Mouse (Mus musculus) spleen, adult 2 months (tissue): ENCODE results near the gene Icmt.

Experiments
- CTCF ChIP-seq: fragments of 200-500 bp; IDR thresholded peaks from 2 replicates; pipeline ENCODE4 v1.5.1; 2011; ENCODE audit warnings: mild to moderate bottlenecking, inconsistent platforms; ENCODE audit not compliant: insufficient read depth, insufficient read length, insufficient replicate concordance; ENCODE audit errors: extremely low read depth
- POLR2A ChIP-seq: fragments of 200-500 bp; IDR thresholded peaks from 2 replicates; pipeline ENCODE4 v1.6.1; 2011; ENCODE audit warnings: low read depth, low read length, inconsistent platforms

DNA sequence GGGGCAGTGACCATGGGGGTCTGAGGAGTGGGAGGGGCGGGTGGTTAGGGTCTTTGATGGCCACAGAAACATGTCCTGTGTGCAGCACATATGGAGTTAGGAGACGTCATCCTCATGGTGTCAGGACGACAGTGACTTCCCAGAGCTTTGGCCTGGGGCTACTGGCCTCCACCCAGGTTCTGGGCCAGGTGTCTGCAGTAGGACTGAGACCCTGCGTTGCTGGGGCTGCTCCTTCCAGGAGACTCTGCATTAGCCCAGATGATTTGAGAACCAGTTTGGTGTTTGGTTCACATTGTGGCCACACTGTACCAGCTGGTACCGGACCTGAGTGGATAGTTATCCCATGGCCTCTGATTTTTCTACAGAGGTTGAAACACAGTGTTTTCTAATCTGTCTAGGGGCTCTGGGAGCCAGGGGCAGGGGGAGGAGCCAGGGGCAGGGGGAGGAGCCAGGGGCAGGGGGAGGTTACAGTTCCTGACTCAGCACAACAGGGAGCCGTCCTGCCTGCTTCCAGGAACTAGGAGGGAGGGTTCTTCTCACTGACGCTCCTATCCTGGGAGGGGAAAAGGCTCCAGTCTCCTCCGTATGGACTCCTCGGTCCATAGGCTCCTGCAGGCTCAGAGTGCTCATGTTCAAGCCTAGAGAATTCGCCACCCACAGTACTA is 33.4 kb upstream of the Icmt start:
- TF ChIP-seq CTCF: no peak
- TF ChIP-seq POLR2A: no peak
